Mouse (Mus musculus): ENCODE results near the gene Iqch.

DNA sequence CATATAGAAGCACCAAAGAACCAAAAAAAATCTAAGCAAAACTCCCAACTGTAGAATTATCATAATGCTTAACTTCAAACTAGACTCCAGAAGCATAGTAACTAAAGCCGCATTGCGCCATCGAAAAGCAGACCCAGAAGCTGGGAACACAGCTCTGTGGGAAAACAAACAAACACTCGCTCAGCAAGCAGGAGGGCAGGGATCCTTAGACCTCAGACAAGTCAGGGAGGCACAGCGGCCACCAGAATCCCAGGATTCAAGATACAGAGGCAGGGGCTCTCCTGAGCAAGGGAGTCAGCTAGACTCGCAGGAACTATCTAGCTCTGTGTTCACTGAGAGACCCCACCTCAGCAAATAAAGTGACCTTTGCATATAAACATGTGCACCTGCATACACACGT, 60.4 kb downstream of the Iqch start:
- no peak for TF ChIP-seq CTCF (IDR thresholded peaks at IDR 0.05; ENCODE audit: extremely low read depth, insufficient read length, insufficient replicate concordance, low read depth, low read length)
- no peak for TF ChIP-seq POLR2A (IDR thresholded peaks at IDR 0.05; ENCODE audit: low read depth, low read length)

Measured in small intestine, adult 2 months (tissue).